ENCODE assay signal across 11 mouse cellular contexts in genomic region chr2:109953048-109953717, GRCm38 (mm10). TPM values are rescaled to one million over a fixed set of nuclear protein-coding genes. Genes with fewer than 3 reads are reported as not detected.
A peak's percentile ranks its signal among the peaks of the same experiment; 100 is the strongest.
DNase-seq lines count a peak whose midpoint lies in the region; ATAC-seq lines count a peak whose summit lies in the region.
"Had no signal": no experiment of that assay in that cellular context is flagged by ENCODE, and none has a peak within 500 bp of the region (broad histone marks: within the 10 kb centered on the region; RNA-seq: fewer than 3 reads in every experiment).

No protein-coding gene starts in this region.

- H3K4me3 ChIP-seq in midbrain, embryonic 11.5 days (ENCODE audit: low read depth, low read length) = no peak overlapping the region
- no peak overlapping the region for H3K4me3 ChIP-seq in midbrain, embryonic 10.5 days
- no peak overlapping the region for H3K4me3 ChIP-seq in forebrain, embryonic 15.5 days
- no peak overlapping the region for H3K4me3 ChIP-seq in intestine, embryonic 16.5 days (ENCODE audit: low read length)
- H3K4me3 ChIP-seq in stomach, embryonic 16.5 days (replicated peaks; ENCODE audit: low read length) = no peak overlapping the region
- H3K4me3 ChIP-seq: heart, adult 2 months; left cerebral cortex, adult 2 months had no signal

- H3K27me3 ChIP-seq in midbrain, embryonic 11.5 days (ENCODE audit: control insufficient read depth, insufficient read depth, low read length) = no peaks in the 10 kb centered on the region
- peaks cover 27% of the 10 kb centered on the region; the same call in 1 of the 2 replicates for H3K27me3 ChIP-seq in midbrain, embryonic 10.5 days (ENCODE audit: low read depth, poor library complexity, severe bottlenecking)
- H3K27me3 ChIP-seq in forebrain, embryonic 15.5 days = peaks cover 84% of the 10 kb centered on the region
- H3K27me3 ChIP-seq in intestine, embryonic 16.5 days (replicated peaks; ENCODE audit: control insufficient read depth, insufficient read depth, low read length) = no peaks in the 10 kb centered on the region
- no peaks in the 10 kb centered on the region for H3K27me3 ChIP-seq in stomach, embryonic 16.5 days (ENCODE audit: control insufficient read depth, insufficient read depth, low read length)

- 82% methylated on average over 10 of the region's 10 CpGs for WGBS in midbrain, embryonic 11.5 days
- 89% methylated on average over 10 of the region's 10 CpGs for WGBS in midbrain, embryonic 10.5 days
- WGBS in forebrain, embryonic 15.5 days = 25% methylated on average over 10 of the region's 10 CpGs
- 67% methylated on average over 10 of the region's 10 CpGs for WGBS in intestine, embryonic 16.5 days
- WGBS in stomach, embryonic 16.5 days = 71% methylated on average over 10 of the region's 10 CpGs

- no peaks in the 10 kb centered on the region for H3K9me3 ChIP-seq in midbrain, embryonic 11.5 days (ENCODE audit: control insufficient read depth, low read length)
- H3K9me3 ChIP-seq in midbrain, embryonic 10.5 days (replicated peaks) = no peaks in the 10 kb centered on the region
- no peaks in the 10 kb centered on the region for H3K9me3 ChIP-seq in forebrain, embryonic 15.5 days
- H3K9me3 ChIP-seq in intestine, embryonic 16.5 days (ENCODE audit: control insufficient read depth, low read length) = no peaks in the 10 kb centered on the region
- H3K9me3 ChIP-seq in stomach, embryonic 16.5 days (replicated peaks; ENCODE audit: control insufficient read depth, low read length) = no peaks in the 10 kb centered on the region

- peak; percentile 67 for ATAC-seq in midbrain, embryonic 11.5 days (ENCODE audit: low FRiP score)
- peak; percentile 96 for ATAC-seq in forebrain, embryonic 15.5 days (replicated peaks)
- peak; percentile 15; the same call in 1 of the 2 replicates for ATAC-seq in intestine, embryonic 16.5 days
- ATAC-seq in stomach, embryonic 16.5 days (ENCODE audit: insufficient read depth, low FRiP score) = 0 out of 2 replicates have a peak, but pooled peaks have one; percentile 59

- intact Hi-C loops in left cerebral cortex, postnatal 36 days (cut with DNase I) = no loop called here

- no peak overlapping the region for H3K4me2 ChIP-seq in midbrain, embryonic 11.5 days
- no peak overlapping the region for H3K4me2 ChIP-seq in forebrain, embryonic 15.5 days (replicated peaks)
- H3K4me2 ChIP-seq in intestine, embryonic 16.5 days (ENCODE audit: low read depth, low read length) = no peak overlapping the region
- H3K4me2 ChIP-seq in stomach, embryonic 16.5 days (ENCODE audit: low read depth, low read length) = no peak overlapping the region

- H3K36me3 ChIP-seq in midbrain, embryonic 11.5 days (ENCODE audit: control insufficient read depth, insufficient read depth, low read length) = no peaks in the 10 kb centered on the region
- no peaks in the 10 kb centered on the region for H3K36me3 ChIP-seq in midbrain, embryonic 10.5 days
- no peaks in the 10 kb centered on the region for H3K36me3 ChIP-seq in forebrain, embryonic 15.5 days
- H3K36me3 ChIP-seq in intestine, embryonic 16.5 days (ENCODE audit: control insufficient read depth, insufficient read depth, low read length) = no peaks in the 10 kb centered on the region
- no peaks in the 10 kb centered on the region for H3K36me3 ChIP-seq in stomach, embryonic 16.5 days (ENCODE audit: control insufficient read depth, insufficient read depth, low read length)

- H3K4me1 ChIP-seq in midbrain, embryonic 11.5 days (ENCODE audit: control insufficient read depth, insufficient read depth, low read length) = peaks cover 13% of the 10 kb centered on the region
- H3K4me1 ChIP-seq in midbrain, embryonic 10.5 days = peaks cover 68% of the 10 kb centered on the region
- peaks cover 14% of the 10 kb centered on the region for H3K4me1 ChIP-seq in forebrain, embryonic 15.5 days
- H3K4me1 ChIP-seq in intestine, embryonic 16.5 days (ENCODE audit: control insufficient read depth, insufficient read depth, low read length) = peaks cover 40% of the 10 kb centered on the region
- H3K4me1 ChIP-seq in stomach, embryonic 16.5 days (ENCODE audit: control insufficient read depth, insufficient read depth, low read length) = peaks cover 38% of the 10 kb centered on the region

- H3K9ac ChIP-seq in midbrain, embryonic 11.5 days (ENCODE audit: low read length) = no peak overlapping the region
- no peak overlapping the region for H3K9ac ChIP-seq in forebrain, embryonic 15.5 days (replicated peaks)
- no peak overlapping the region for H3K9ac ChIP-seq in intestine, embryonic 16.5 days (ENCODE audit: low read depth, low read length)
- H3K9ac ChIP-seq in stomach, embryonic 16.5 days (ENCODE audit: low read length) = no peak overlapping the region

- DNase-seq in midbrain, embryonic 11.5 days (ENCODE audit: low spot score, missing footprints) = no peak
- no peak for DNase-seq in midbrain, embryonic 10.5 days (ENCODE audit: low spot score)
- no peak for DNase-seq in gastrocnemius, postnatal 4 days (ENCODE audit: low spot score in 2 of 2)
- DNase-seq in left cerebral cortex, postnatal 36 days (ENCODE audit: low spot score in 2 of 2) = no peak
- DNase-seq: cerebellum, adult 2 months; heart, adult 2 months; kidney, adult 2 months had no signal

- H3K27ac ChIP-seq in midbrain, embryonic 11.5 days (ENCODE audit: low read depth, low read length) = no peak overlapping the region
- H3K27ac ChIP-seq in midbrain, embryonic 10.5 days (replicated peaks) = no peak overlapping the region
- H3K27ac ChIP-seq in forebrain, embryonic 15.5 days (replicated peaks) = no peak overlapping the region
- no peak overlapping the region for H3K27ac ChIP-seq in intestine, embryonic 16.5 days (ENCODE audit: low read length)
- no peak overlapping the region for H3K27ac ChIP-seq in stomach, embryonic 16.5 days (ENCODE audit: low read length)
- H3K27ac ChIP-seq: heart, adult 2 months; left cerebral cortex, adult 2 months had no signal

RNA-seq across cellular contexts. Expression of gene Lgr4, which starts 35.7 kb away (rescaled TPM):
- 15.8 and 17.6 TPM in 2 replicates for polyA plus RNA-seq in midbrain, embryonic 11.5 days (2014; fragmentation: Nextera tagmentation; extraction: Ambion mirVana)
- polyA plus RNA-seq in midbrain, embryonic 10.5 days (2016; fragmentation: Nextera tagmentation; extraction: Ambion mirVana) = 12.7 and 14.3 TPM in 2 replicates
- 2.8 and 3.0 TPM in 2 replicates for polyA plus RNA-seq in forebrain, embryonic 15.5 days (2015; fragmentation: Nextera tagmentation; extraction: Ambion mirVana)
- polyA plus RNA-seq in intestine, embryonic 16.5 days (2015; fragmentation: Nextera tagmentation; extraction: Ambion mirVana) = 18.9 and 19.0 TPM in 2 replicates
- polyA plus RNA-seq in stomach, embryonic 16.5 days (2015; fragmentation: Nextera tagmentation; extraction: Ambion mirVana) = 17.6 and 18.2 TPM in 2 replicates
- 10 to 100 TPM; 33.2 to 36.3 TPM for total RNA-seq in gastrocnemius, postnatal 4 days (2021)
- total RNA-seq in left cerebral cortex, postnatal 36 days (2021) = 10 to 100 TPM; 23.7 to 26.2 TPM

Comparison
In these comparisons a context has a peak if more than half of its experiments do, and no peak if none do; other contexts are left out.
1. ATAC-seq: peak in every context shown above with its lines; median percentile 96 in forebrain, embryonic 15.5 days; 67 in midbrain, embryonic 11.5 days; 59 in stomach, embryonic 16.5 days; 15 in intestine, embryonic 16.5 days.